Mouse (Mus musculus): Measurements from ENCODE around the gene Tmem190. TPM values are rescaled to one million over a fixed set of nuclear protein-coding genes. Genes with fewer than 3 reads are reported as not detected.

Tmem190 gene
- polyA plus RNA-seq, 1 experiment from 2014 or later = 0.68 TPM

DNA sequence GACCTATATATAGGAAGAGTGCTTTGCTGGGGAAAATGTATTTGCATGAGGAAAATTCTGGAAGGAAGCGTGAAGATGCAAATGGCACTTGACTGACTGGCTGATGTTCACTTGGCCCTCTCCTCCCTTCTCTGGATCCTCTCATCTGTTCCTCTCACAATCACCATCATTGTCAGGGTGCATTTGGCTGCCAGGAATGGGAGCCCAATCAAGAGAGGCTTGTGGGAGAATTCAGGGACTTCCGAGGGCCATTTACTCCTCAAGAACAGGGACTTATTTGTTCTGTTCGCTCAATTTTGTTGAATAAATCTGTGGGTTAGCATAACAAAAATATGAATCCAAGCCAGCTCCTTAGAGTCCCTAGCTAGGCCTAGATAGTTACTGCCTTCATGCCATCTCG is 39.0 kb downstream of the Tmem190 start:
- ATAC-seq = no peak
- Histone ChIP-seq H3K4me2 (ENCODE audit: low read length) (no peak overlapping the region), H3K9me3 (ENCODE audit: control insufficient read depth, low read length) (no peaks in the 10 kb centered on the region), H3K27me3 (replicated peaks; ENCODE audit: control insufficient read depth, insufficient read depth, low read length) (no peaks in the 10 kb centered on the region), H3K9ac (ENCODE audit: low read depth, low read length) (no peak overlapping the region), H3K36me3 (ENCODE audit: control insufficient read depth, insufficient read depth, low read length) (no peaks in the 10 kb centered on the region), H3K4me1 (ENCODE audit: control insufficient read depth, insufficient read depth, low read depth, low read length) (no peaks in the 10 kb centered on the region), H3K27ac (ENCODE audit: low read depth, low read length) (no peak overlapping the region), H3K4me3 (ENCODE audit: low read length) (no peak overlapping the region)
- 75% methylated on average over 4 of the region's 4 CpGs for WGBS

DNA sequence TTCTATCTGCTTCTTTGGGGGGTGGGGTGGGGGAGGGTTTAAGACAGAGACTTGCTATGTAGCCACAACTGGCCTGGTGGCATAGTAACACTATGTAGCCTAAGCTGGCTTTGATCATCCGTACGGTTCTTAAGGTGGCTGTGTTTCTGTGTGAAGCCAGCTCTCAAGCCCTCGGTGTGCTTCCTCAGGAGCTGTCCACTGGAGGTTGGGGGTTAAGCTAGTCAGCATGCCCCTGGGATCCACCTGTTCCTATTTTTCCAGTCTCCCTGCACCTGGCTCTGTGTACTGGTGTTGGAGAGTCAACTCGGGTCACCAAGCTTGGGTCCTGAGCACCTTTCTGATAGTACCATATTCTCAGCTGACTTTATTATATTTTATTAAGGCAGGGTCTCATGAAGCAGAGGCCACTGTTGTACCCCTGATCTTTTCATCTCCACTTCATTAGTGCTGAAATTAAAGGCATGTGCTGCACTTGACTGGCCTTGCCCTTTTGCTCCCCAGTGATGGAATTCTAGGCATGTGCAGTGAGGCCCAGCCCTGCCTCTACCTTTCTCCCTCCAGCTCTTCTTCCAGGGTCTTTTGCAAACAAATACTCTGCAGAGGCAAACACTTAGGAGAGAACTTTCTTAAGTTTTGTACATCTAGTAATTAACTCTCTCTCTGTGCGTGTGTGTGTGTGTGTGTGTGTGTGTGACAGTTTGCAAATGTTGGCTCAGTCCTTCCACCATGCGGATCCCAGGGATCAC is 39.6 kb downstream of the Tmem190 start:
- no peaks in the 10 kb centered on the region for H3K4me1 ChIP-seq (ENCODE audit: control insufficient read depth, insufficient read depth, low read depth, low read length)
- H3K4me3 ChIP-seq (ENCODE audit: low read length) = no peak overlapping the region
- 75% methylated on average over 6 of the region's 6 CpGs for WGBS
- no peaks in the 10 kb centered on the region for H3K36me3 ChIP-seq (ENCODE audit: control insufficient read depth, insufficient read depth, low read length)
- no peak overlapping the region for H3K9ac ChIP-seq (ENCODE audit: low read depth, low read length)
- no peak for ATAC-seq
- no peaks in the 10 kb centered on the region for H3K9me3 ChIP-seq (ENCODE audit: control insufficient read depth, low read length)
- H3K4me2 ChIP-seq (ENCODE audit: low read length) = no peak overlapping the region
- no peak overlapping the region for H3K27ac ChIP-seq (ENCODE audit: low read depth, low read length)
- no peaks in the 10 kb centered on the region for H3K27me3 ChIP-seq (replicated peaks; ENCODE audit: control insufficient read depth, insufficient read depth, low read length)

DNA sequence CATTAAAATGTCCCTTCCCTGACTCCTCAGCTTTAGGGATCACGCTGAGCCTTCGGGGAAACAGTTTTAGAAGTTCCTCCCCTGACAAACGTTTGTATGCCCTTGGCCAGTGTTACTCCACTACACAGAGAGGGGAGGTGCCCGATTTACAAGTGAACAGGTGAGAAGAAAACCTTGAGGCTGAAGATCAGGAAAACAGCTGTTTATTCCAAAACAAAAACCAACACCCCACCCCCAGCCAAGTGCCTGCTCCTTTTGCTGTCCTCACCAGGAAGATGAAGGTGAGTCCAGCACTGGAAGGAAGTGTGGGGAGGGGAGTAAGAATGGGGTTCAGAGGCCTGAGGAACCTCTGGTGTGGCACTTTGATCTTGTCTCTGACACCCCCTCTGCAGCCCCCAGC is 42.6 kb downstream of the Tmem190 start:
- H3K4me2 ChIP-seq (ENCODE audit: low read length) = no peak overlapping the region
- H3K27me3 ChIP-seq (replicated peaks; ENCODE audit: control insufficient read depth, insufficient read depth, low read length) = no peaks in the 10 kb centered on the region
- 55% methylated on average over 4 of the region's 4 CpGs for WGBS
- ATAC-seq = no peak
- no peaks in the 10 kb centered on the region for H3K9me3 ChIP-seq (ENCODE audit: control insufficient read depth, low read length)
- no peak overlapping the region for H3K9ac ChIP-seq (ENCODE audit: low read depth, low read length)
- H3K36me3 ChIP-seq (ENCODE audit: control insufficient read depth, insufficient read depth, low read length) = peaks cover 12% of the 10 kb centered on the region; the same call in 1 of the 2 replicates
- H3K4me1 ChIP-seq (ENCODE audit: control insufficient read depth, insufficient read depth, low read depth, low read length) = no peaks in the 10 kb centered on the region
- H3K27ac ChIP-seq (ENCODE audit: low read depth, low read length) = no peak overlapping the region
- H3K4me3 ChIP-seq (ENCODE audit: low read length) = no peak overlapping the region

DNA sequence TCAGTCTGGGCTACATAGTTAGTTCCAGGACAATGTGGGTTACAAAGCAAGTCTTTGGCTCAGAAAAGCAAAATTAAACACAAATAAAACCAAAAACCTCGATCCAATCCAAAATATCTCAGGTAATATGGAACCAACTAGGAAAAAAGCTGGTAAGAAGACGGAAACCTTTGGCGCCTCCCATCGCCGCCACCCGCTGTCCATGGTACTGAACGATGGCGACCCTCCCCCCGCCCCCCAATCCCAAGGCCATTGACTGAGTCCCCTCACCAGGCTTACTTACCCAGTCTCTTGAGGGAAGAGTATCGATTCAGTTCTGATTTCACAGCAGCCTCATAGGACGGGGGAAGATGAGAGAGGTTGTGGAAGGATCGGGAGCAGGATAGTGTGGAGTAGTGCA is 47.7 kb downstream of the Tmem190 start:
- H3K4me1 ChIP-seq (ENCODE audit: control insufficient read depth, insufficient read depth, low read depth, low read length) = no peaks in the 10 kb centered on the region
- H3K9ac ChIP-seq (ENCODE audit: low read depth, low read length) = no peak overlapping the region
- H3K36me3 ChIP-seq (ENCODE audit: control insufficient read depth, insufficient read depth, low read length) = peaks cover 12% of the 10 kb centered on the region
- H3K9me3 ChIP-seq (ENCODE audit: control insufficient read depth, low read length) = no peaks in the 10 kb centered on the region
- ATAC-seq = no peak
- H3K27me3 ChIP-seq (replicated peaks; ENCODE audit: control insufficient read depth, insufficient read depth, low read length) = no peaks in the 10 kb centered on the region
- 11% methylated on average over 12 of the region's 12 CpGs for WGBS
- no peak overlapping the region for H3K4me3 ChIP-seq (ENCODE audit: low read length)
- no peak overlapping the region for H3K4me2 ChIP-seq (ENCODE audit: low read length)
- H3K27ac ChIP-seq (ENCODE audit: low read depth, low read length) = no peak overlapping the region

Other genes starting within 250 kb of the Tmem190 start
- 119 and 124 TPM in 2 replicates for gene Syt5, start 235.4 kb upstream of the Tmem190 start, polyA plus RNA-seq (2015; fragmentation: Nextera tagmentation; extraction: Ambion mirVana)
- gene Ptprh, start 178.9 kb upstream of the Tmem190 start, polyA plus RNA-seq (2015; fragmentation: Nextera tagmentation; extraction: Ambion mirVana) = 0.91 and 1.1 TPM in 2 replicates
- 1.9 and 2.0 TPM in 2 replicates for gene Tmem86b, start 151.5 kb upstream of the Tmem190 start, polyA plus RNA-seq (2015; fragmentation: Nextera tagmentation; extraction: Ambion mirVana)
- gene Ppp6r1, start 123.9 kb upstream of the Tmem190 start, polyA plus RNA-seq (2015; fragmentation: Nextera tagmentation; extraction: Ambion mirVana) = 4.3 and 6.2 TPM in 2 replicates
- gene Hspbp1, start 97.9 kb upstream of the Tmem190 start, polyA plus RNA-seq (2015; fragmentation: Nextera tagmentation; extraction: Ambion mirVana) = 175 and 188 TPM in 2 replicates
- 6.8 and 7.1 TPM in 2 replicates for gene Brsk1, start 92.3 kb upstream of the Tmem190 start, polyA plus RNA-seq (2015; fragmentation: Nextera tagmentation; extraction: Ambion mirVana)
- gene Tmem150b, start 57.7 kb upstream of the Tmem190 start, polyA plus RNA-seq (2015; fragmentation: Nextera tagmentation; extraction: Ambion mirVana) = 0.12 and 0.18 TPM in 2 replicates
- gene Kmt5c, start 42.8 kb upstream of the Tmem190 start, polyA plus RNA-seq (2015; fragmentation: Nextera tagmentation; extraction: Ambion mirVana) = 47.4 and 57.4 TPM in 2 replicates
- 23.1 and 29.7 TPM in 2 replicates for gene Cox6b2, start 29.8 kb upstream of the Tmem190 start, polyA plus RNA-seq (2015; fragmentation: Nextera tagmentation; extraction: Ambion mirVana)
- gene Fam71e2, start 11.6 kb upstream of the Tmem190 start, polyA plus RNA-seq (2015; fragmentation: Nextera tagmentation; extraction: Ambion mirVana) = not detected in 2 replicates
- 0.95 and 1.3 TPM in 2 replicates for gene Il11, start 78 bp upstream of the Tmem190 start, polyA plus RNA-seq (2015; fragmentation: Nextera tagmentation; extraction: Ambion mirVana)
- 6.8 and 9.2 TPM in 2 replicates for gene Tmem238, start 6.7 kb downstream of the Tmem190 start, polyA plus RNA-seq (2015; fragmentation: Nextera tagmentation; extraction: Ambion mirVana)
- 206 and 212 TPM in 2 replicates for gene Rpl28, start 9.9 kb downstream of the Tmem190 start, polyA plus RNA-seq (2015; fragmentation: Nextera tagmentation; extraction: Ambion mirVana)
- 250 and 253 TPM in 2 replicates for gene Ube2s, start 29.7 kb downstream of the Tmem190 start, polyA plus RNA-seq (2015; fragmentation: Nextera tagmentation; extraction: Ambion mirVana)
- 9.9 and 10.0 TPM in 2 replicates for gene Shisa7, start 61.8 kb downstream of the Tmem190 start, polyA plus RNA-seq (2015; fragmentation: Nextera tagmentation; extraction: Ambion mirVana)
- gene Isoc2b, start 87.3 kb downstream of the Tmem190 start, polyA plus RNA-seq (2015; fragmentation: Nextera tagmentation; extraction: Ambion mirVana) = 4.2 and 4.6 TPM in 2 replicates
- 0.89 and 0.93 TPM in 2 replicates for gene Isoc2a, start 94.2 kb downstream of the Tmem190 start, polyA plus RNA-seq (2015; fragmentation: Nextera tagmentation; extraction: Ambion mirVana)
- 0.48 and 0.52 TPM in 2 replicates for gene Gm36210, start 123.6 kb downstream of the Tmem190 start, polyA plus RNA-seq (2015; fragmentation: Nextera tagmentation; extraction: Ambion mirVana)
- gene Zfp628, start 132.3 kb downstream of the Tmem190 start, polyA plus RNA-seq (2015; fragmentation: Nextera tagmentation; extraction: Ambion mirVana) = 3.2 and 4.2 TPM in 2 replicates
- 35.2 and 39.3 TPM in 2 replicates for gene Nat14, start 139.1 kb downstream of the Tmem190 start, polyA plus RNA-seq (2015; fragmentation: Nextera tagmentation; extraction: Ambion mirVana)
- gene Ssc5d, start 142.8 kb downstream of the Tmem190 start, polyA plus RNA-seq (2015; fragmentation: Nextera tagmentation; extraction: Ambion mirVana) = 1.1 and 2.4 TPM in 2 replicates
- gene Sbk2, start 181.5 kb downstream of the Tmem190 start, polyA plus RNA-seq (2015; fragmentation: Nextera tagmentation; extraction: Ambion mirVana) = 0.14 TPM in 1 of 2 replicates, not detected in the other
- gene Sbk3, start 188.2 kb downstream of the Tmem190 start, polyA plus RNA-seq (2015; fragmentation: Nextera tagmentation; extraction: Ambion mirVana) = 0.70 and 0.71 TPM in 2 replicates
- 49.2 and 53.5 TPM in 2 replicates for gene Zfp579, start 213.2 kb downstream of the Tmem190 start, polyA plus RNA-seq (2015; fragmentation: Nextera tagmentation; extraction: Ambion mirVana)
- 8.0 and 9.3 TPM in 2 replicates for gene Zfp524, start 231.5 kb downstream of the Tmem190 start, polyA plus RNA-seq (2015; fragmentation: Nextera tagmentation; extraction: Ambion mirVana)
- 28.8 and 34.4 TPM in 2 replicates for gene Fiz1, start 231.8 kb downstream of the Tmem190 start, polyA plus RNA-seq (2015; fragmentation: Nextera tagmentation; extraction: Ambion mirVana)
- gene Gm44973, start 232.6 kb downstream of the Tmem190 start, polyA plus RNA-seq (2015; fragmentation: Nextera tagmentation; extraction: Ambion mirVana) = 0.18 and 1.2 TPM in 2 replicates
- gene Zfp865, start 237.4 kb downstream of the Tmem190 start, polyA plus RNA-seq (2015; fragmentation: Nextera tagmentation; extraction: Ambion mirVana) = 5.8 and 6.9 TPM in 2 replicates
- gene Ccdc106, start 237.6 kb downstream of the Tmem190 start, polyA plus RNA-seq (2015; fragmentation: Nextera tagmentation; extraction: Ambion mirVana) = 67.3 and 74.5 TPM in 2 replicates